Mouse (Mus musculus) lung, adult 18-20 months (tissue): ENCODE data around the gene Apoa2.

Experiments used
- DNase-seq, 2 experiments: peaks; one replicate each; pipeline ENCODE4 v3.0.0; 2022; ENCODE audit warnings: mixed read lengths in 2 of 2

The Apoa2 gene

GRCm38 (mm10) chr1:171205704-171206493 lies 19.0 kb upstream of the Apoa2 start:
- DNase-seq = no peak

GRCm38 (mm10) chr1:171209409-171209808 lies 15.4 kb upstream of the Apoa2 start:
- no peak for DNase-seq

- DNase-seq = no peak
These were observed 12.0 kb upstream of the Apoa2 start for GRCm38 (mm10) chr1:171212854-171213253.

- no peak for DNase-seq
These were observed 10.9 kb upstream of the Apoa2 start, which contains the start of gene Nr1i3 for GRCm38 (mm10) chr1:171213801-171214496. Gene Nr1i3, plus strand, starts transcription at chr1:171213970.

GRCm38 (mm10) chr1:171216241-171216955 lies 8.5 kb upstream of the Apoa2 start:
- DNase-seq = no peak

- peak; percentile 79 to 86 for DNase-seq
These were observed 4.0 kb upstream of the Apoa2 start for GRCm38 (mm10) chr1:171220871-171221270.

- no peak for DNase-seq
These were observed 3.3 kb upstream of the Apoa2 start for GRCm38 (mm10) chr1:171221281-171222193.

GRCm38 (mm10) chr1:171222238-171223155 lies 2.4 kb upstream of the Apoa2 start, which contains the start of gene Tomm40l:
Gene Tomm40l, minus strand, starts transcription at chr1:171222514.
- DNase-seq = peak; percentile 98

GRCm38 (mm10) chr1:171223168-171223567 lies 1.7 kb upstream of the Apoa2 start:
- DNase-seq = no peak

GRCm38 (mm10) chr1:171223796-171224195 lies 1.1 kb upstream of the Apoa2 start:
- DNase-seq = peak; percentile 69 to 72

GRCm38 (mm10) chr1:171226780-171227179 lies 1.9 kb downstream of the Apoa2 start:
- DNase-seq = no peak

- no peak for DNase-seq
These were observed 3.0 kb downstream of the Apoa2 start for GRCm38 (mm10) chr1:171227879-171228278.

GRCm38 (mm10) chr1:171229750-171230149 lies 4.9 kb downstream of the Apoa2 start:
- DNase-seq = no peak

- DNase-seq = no peak
These were observed 5.4 kb downstream of the Apoa2 start for GRCm38 (mm10) chr1:171230215-171230614.

GRCm38 (mm10) chr1:171231844-171232243 lies 7.0 kb downstream of the Apoa2 start:
- no peak for DNase-seq

- no peak for DNase-seq
These were observed 7.5 kb downstream of the Apoa2 start for GRCm38 (mm10) chr1:171232348-171232747.

- peak; percentile 55 to 76 for DNase-seq
These were observed 8.2 kb downstream of the Apoa2 start for GRCm38 (mm10) chr1:171232800-171233730.

GRCm38 (mm10) chr1:171234126-171234525 lies 9.3 kb downstream of the Apoa2 start, which contains the start of gene Fcer1g:
Gene Fcer1g, minus strand, starts transcription at chr1:171234365.
- peak in 1 of 2 experiments; percentile 70 for DNase-seq

- no peak for DNase-seq
These were observed 9.7 kb downstream of the Apoa2 start for GRCm38 (mm10) chr1:171234538-171234937.

- DNase-seq = no peak
These were observed 10.9 kb downstream of the Apoa2 start for GRCm38 (mm10) chr1:171235791-171236190.
